Mouse (Mus musculus): ENCODE data around the gene Tnf. TPM values are rescaled to one million over a fixed set of nuclear protein-coding genes. Genes with fewer than 3 reads are reported as not detected.

Gene Tnf
- polyA plus RNA-seq, 1 experiment from 2014 or later: 0.47 TPM

DNA sequence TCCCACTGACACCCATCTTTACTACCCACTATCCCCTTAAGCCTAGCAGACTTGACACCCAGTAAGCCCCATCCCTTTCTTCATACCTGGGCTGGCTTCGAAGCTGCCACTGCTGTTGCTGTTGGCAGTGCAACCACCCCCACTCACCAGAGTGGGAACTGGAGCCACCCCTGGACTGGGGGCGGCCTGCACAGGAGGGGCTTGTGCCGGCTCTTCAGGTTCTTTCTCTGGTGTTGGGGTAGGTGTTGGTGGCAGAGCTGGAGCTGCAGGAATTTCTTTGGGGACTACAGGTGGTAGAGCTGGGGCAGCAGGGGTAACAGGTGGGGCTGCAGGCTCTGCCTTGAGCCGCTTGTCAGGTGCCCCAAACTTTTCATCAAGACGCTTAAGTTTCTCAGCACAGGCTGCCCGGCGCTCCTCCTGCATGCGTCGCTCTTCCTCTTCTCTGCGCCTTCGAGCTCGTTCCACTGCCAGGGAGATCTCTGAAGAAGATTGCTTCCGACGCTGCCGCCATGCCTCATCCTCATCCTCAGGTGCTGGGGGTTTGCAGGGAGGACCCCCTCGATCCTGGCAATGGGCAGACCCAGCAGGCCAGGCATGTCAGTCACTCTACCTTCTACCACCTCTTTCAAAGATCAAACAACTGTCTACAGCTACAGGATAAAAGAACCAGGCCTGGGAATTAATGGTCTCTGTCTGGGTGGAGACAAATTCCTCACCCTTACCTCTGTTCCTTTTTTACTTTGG, 42.8 kb downstream of the Tnf start:
- H3K9ac ChIP-seq (ENCODE audit: low read depth, low read length): no peak overlapping the region; the same call in 1 of the 2 replicates
- H3K36me3 ChIP-seq (ENCODE audit: control insufficient read depth, insufficient read depth, low read length): peaks cover 85% of the 10 kb centered on the region
- ATAC-seq (replicated peaks; ENCODE audit: low FRiP score) (no peak), DNase-seq (ENCODE audit: low spot score) (no peak)
- H3K4me1 ChIP-seq (replicated peaks; ENCODE audit: control insufficient read depth, insufficient read depth, low read length): peaks cover 15% of the 10 kb centered on the region
- H3K9me3 ChIP-seq (ENCODE audit: control insufficient read depth, low read length): no peaks in the 10 kb centered on the region
- no peak overlapping the region for H3K4me3 ChIP-seq (ENCODE audit: low read depth, low read length)
- H3K4me2 ChIP-seq: no peak overlapping the region
- 95% methylated on average over 16 of the region's 16 CpGs for WGBS
- no peaks in the 10 kb centered on the region for H3K27me3 ChIP-seq (replicated peaks; ENCODE audit: control insufficient read depth, insufficient read depth, low read length)
- H3K27ac ChIP-seq (ENCODE audit: low read depth, low read length): no peak overlapping the region

DNA sequence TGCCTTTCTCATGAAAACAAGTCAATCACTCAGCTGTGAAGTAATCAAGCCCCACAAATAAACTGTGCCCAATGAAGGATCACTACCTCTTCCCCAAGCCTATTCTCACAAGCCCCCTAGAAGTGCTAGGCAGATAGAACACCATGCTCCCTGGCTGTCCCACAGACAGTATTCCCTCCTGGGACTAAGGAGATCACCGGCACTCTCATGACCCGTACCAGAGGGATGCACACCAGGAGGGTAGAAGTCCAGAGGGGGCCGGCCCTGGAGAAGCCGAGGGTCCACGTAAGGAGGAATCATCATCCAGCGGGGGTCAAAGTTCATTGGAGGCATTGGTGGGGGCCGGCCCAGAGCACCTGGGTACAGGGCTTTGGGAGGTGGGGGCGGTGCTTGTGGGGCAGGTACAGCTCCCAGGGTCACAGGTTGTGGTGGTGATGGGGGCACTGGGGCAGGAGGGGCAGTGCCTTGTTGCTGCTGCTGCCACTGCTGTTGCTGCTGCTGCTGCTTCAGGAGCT, 44.1 kb downstream of the Tnf start:
- Histone ChIP-seq H3K4me3 (ENCODE audit: low read depth, low read length) (no peak overlapping the region), H3K9me3 (ENCODE audit: control insufficient read depth, low read length) (no peaks in the 10 kb centered on the region), H3K4me2 (no peak overlapping the region), H3K4me1 (replicated peaks; ENCODE audit: control insufficient read depth, insufficient read depth, low read length) (peaks cover 11% of the 10 kb centered on the region), H3K36me3 (ENCODE audit: control insufficient read depth, insufficient read depth, low read length) (peaks cover 96% of the 10 kb centered on the region), H3K9ac (ENCODE audit: low read depth, low read length) (no peak overlapping the region), H3K27me3 (replicated peaks; ENCODE audit: control insufficient read depth, insufficient read depth, low read length) (no peaks in the 10 kb centered on the region), H3K27ac (ENCODE audit: low read depth, low read length) (no peak overlapping the region)
- DNase-seq (ENCODE audit: low spot score): no peak
- no peak for ATAC-seq (replicated peaks; ENCODE audit: low FRiP score)
- 92% methylated on average over 8 of the region's 8 CpGs for WGBS

DNA sequence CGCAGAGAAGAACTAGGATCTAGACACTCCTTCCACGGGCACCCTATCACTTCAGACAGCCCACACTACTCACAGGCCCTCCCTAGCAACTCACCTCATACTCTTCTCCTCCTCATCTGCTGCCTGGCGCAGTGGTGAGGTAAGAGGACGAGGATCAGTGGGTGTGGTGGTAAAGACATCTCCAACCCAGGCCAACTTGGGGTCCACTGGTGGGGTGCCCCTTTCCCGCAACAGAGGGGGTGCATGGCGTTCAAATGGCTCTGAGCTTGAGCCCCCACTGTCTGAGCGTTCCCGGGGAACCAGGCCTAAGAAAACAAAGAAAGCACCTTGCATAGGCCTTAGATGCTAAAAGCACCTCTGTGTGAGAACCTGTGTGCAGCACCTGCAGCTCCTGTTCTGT, 44.6 kb downstream of the Tnf start:
- DNase-seq (ENCODE audit: low spot score) (no peak), ATAC-seq (replicated peaks; ENCODE audit: low FRiP score) (no peak)
- no peak overlapping the region for H3K27ac ChIP-seq (ENCODE audit: low read depth, low read length)
- H3K9me3 ChIP-seq (ENCODE audit: control insufficient read depth, low read length): no peaks in the 10 kb centered on the region
- no peak overlapping the region for H3K4me2 ChIP-seq
- no peak overlapping the region for H3K9ac ChIP-seq (ENCODE audit: low read depth, low read length)
- H3K27me3 ChIP-seq (replicated peaks; ENCODE audit: control insufficient read depth, insufficient read depth, low read length): no peaks in the 10 kb centered on the region
- peaks cover 7% of the 10 kb centered on the region for H3K4me1 ChIP-seq (replicated peaks; ENCODE audit: control insufficient read depth, insufficient read depth, low read length)
- H3K4me3 ChIP-seq (ENCODE audit: low read depth, low read length): no peak overlapping the region
- peaks cover 98% of the 10 kb centered on the region for H3K36me3 ChIP-seq (ENCODE audit: control insufficient read depth, insufficient read depth, low read length)
- WGBS: 93% methylated on average over 8 of the region's 8 CpGs

DNA sequence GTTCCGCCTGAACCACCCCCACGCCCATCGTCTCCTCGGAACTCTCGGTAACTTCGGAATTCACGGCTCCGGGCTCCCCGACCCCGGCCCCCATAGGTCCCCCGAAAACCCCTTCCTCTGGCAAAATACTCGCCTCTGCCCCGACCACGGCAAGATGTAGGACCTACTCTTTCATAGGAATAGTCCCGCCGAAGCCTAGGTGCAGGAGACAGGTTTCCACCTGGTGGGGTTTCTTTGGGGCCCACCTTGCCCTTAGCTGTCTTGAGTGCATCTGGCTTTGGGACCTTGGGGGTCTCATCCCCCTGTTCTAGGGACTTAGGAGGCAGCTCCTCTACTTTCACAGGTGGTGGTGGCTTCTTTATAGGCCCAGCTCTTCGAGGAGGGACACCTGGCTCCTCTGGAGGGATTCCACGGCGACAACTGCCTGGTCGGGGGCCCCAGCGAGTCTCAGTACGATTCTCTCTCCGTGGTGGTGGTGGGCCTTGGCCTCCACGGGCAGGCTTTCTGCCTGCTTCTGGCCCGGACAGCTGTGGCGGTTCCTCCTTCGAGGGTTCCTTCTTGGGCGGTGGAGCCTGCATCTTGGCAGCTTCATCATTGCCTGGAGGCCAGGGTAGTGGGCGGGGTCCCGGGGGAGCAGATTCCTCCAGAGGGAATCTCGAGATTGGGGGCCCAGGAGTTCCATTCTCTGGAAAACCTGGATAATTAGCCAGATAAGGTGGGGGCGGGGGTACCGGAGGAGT, 45.2 kb downstream of the Tnf start:
- Histone ChIP-seq H3K4me1 (replicated peaks; ENCODE audit: control insufficient read depth, insufficient read depth, low read length) (peaks cover under 1% of the 10 kb centered on the region; the same call in 1 of the 2 replicates), H3K4me3 (ENCODE audit: low read depth, low read length) (no peak overlapping the region), H3K9ac (ENCODE audit: low read depth, low read length) (no peak overlapping the region), H3K27ac (ENCODE audit: low read depth, low read length) (no peak overlapping the region), H3K36me3 (ENCODE audit: control insufficient read depth, insufficient read depth, low read length) (peaks cover 96% of the 10 kb centered on the region), H3K9me3 (ENCODE audit: control insufficient read depth, low read length) (no peaks in the 10 kb centered on the region), H3K4me2 (no peak overlapping the region), H3K27me3 (replicated peaks; ENCODE audit: control insufficient read depth, insufficient read depth, low read length) (no peaks in the 10 kb centered on the region)
- no peak for DNase-seq (ENCODE audit: low spot score)
- no peak for ATAC-seq (replicated peaks; ENCODE audit: low FRiP score)
- WGBS: 91% methylated on average over 33 of the region's 33 CpGs

DNA sequence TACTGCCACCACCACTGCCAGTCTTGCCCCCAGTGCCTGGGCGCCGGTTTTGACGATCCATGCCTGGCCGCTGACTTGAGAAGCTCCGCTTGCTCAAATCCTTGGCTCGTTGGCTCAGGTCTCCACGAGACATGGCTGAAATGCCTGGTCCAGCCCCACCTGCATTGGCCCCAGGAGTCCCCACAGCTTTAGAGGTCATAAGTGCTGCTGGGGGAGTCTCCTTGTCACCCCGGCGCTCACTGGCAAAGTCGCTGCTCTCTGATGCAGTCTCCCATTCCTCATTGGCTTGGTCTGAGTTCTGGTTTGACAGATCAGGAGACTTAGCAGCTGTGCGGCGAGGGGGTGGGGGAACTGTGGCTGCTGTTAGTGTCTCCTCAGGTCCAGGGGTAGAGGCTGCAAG, 46.4 kb downstream of the Tnf start:
- no peak for ATAC-seq (replicated peaks; ENCODE audit: low FRiP score)
- peaks cover 94% of the 10 kb centered on the region for H3K36me3 ChIP-seq (ENCODE audit: control insufficient read depth, insufficient read depth, low read length)
- WGBS: 94% methylated on average over 12 of the region's 12 CpGs
- no peak for DNase-seq (ENCODE audit: low spot score)
- H3K9ac ChIP-seq (ENCODE audit: low read depth, low read length): no peak overlapping the region
- no peak overlapping the region for H3K4me2 ChIP-seq
- no peaks in the 10 kb centered on the region; the same call in 1 of the 2 replicates for H3K4me1 ChIP-seq (replicated peaks; ENCODE audit: control insufficient read depth, insufficient read depth, low read length)
- H3K4me3 ChIP-seq (ENCODE audit: low read depth, low read length): no peak overlapping the region
- H3K9me3 ChIP-seq (ENCODE audit: control insufficient read depth, low read length): no peaks in the 10 kb centered on the region
- H3K27ac ChIP-seq (ENCODE audit: low read depth, low read length): no peak overlapping the region
- no peaks in the 10 kb centered on the region for H3K27me3 ChIP-seq (replicated peaks; ENCODE audit: control insufficient read depth, insufficient read depth, low read length)

DNA sequence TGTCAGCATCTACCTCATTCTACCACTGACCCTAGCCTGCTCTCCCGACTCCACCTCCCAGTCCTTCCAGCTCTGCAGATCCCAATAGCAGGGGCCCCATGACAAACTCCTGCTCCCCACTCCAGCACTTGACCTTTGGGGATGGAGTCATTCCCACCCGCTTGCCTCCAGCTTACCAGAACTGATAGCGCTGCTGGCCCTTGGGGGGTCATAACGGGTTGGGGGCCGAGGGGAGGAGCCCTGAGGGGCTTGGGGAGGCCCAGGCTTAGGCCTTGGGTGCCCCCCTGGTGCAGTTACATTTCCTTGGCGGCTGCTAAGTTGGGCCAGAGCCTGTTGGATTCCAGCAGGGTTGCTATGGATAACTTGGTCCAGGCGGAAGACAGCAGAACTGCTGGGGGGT, 47.2 kb downstream of the Tnf start:
- no peak overlapping the region for H3K9ac ChIP-seq (ENCODE audit: low read depth, low read length)
- no peak overlapping the region for H3K4me2 ChIP-seq
- WGBS: 87% methylated on average over 7 of the region's 7 CpGs
- no peaks in the 10 kb centered on the region; the same call in 1 of the 2 replicates for H3K4me1 ChIP-seq (replicated peaks; ENCODE audit: control insufficient read depth, insufficient read depth, low read length)
- H3K27ac ChIP-seq (ENCODE audit: low read depth, low read length): no peak overlapping the region
- ATAC-seq (replicated peaks; ENCODE audit: low FRiP score): no peak
- no peak overlapping the region for H3K4me3 ChIP-seq (ENCODE audit: low read depth, low read length)
- no peaks in the 10 kb centered on the region for H3K9me3 ChIP-seq (ENCODE audit: control insufficient read depth, low read length)
- H3K27me3 ChIP-seq (replicated peaks; ENCODE audit: control insufficient read depth, insufficient read depth, low read length): no peaks in the 10 kb centered on the region
- no peak for DNase-seq (ENCODE audit: low spot score)
- peaks cover 94% of the 10 kb centered on the region for H3K36me3 ChIP-seq (ENCODE audit: control insufficient read depth, insufficient read depth, low read length)

DNA sequence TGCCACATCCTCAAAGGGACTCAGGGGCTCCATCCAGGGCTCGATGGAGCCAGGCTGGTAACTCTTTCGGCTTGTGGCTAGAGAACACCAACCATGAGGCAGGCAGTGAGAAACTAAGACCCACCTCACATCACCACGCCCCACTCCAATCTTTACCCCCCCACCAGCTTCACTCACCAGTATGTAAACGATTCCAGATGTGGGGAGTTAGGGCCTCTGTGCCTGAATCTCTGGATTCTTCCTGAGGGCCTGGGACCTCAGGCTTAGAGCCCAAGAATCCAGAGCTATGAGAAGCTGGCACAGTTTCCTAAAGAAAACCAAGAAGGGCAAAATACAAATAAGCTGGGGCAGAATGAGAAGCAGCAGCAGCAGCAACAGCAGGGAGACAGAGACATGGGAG, 47.9 kb downstream of the Tnf start:
- H3K4me1 ChIP-seq (replicated peaks; ENCODE audit: control insufficient read depth, insufficient read depth, low read length): no peaks in the 10 kb centered on the region; the same call in 1 of the 2 replicates
- no peaks in the 10 kb centered on the region for H3K27me3 ChIP-seq (replicated peaks; ENCODE audit: control insufficient read depth, insufficient read depth, low read length)
- no peak overlapping the region for H3K4me3 ChIP-seq (ENCODE audit: low read depth, low read length)
- H3K27ac ChIP-seq (ENCODE audit: low read depth, low read length): no peak overlapping the region
- 85% methylated on average over 4 of the region's 4 CpGs for WGBS
- H3K9ac ChIP-seq (ENCODE audit: low read depth, low read length): no peak overlapping the region
- no peak overlapping the region for H3K4me2 ChIP-seq
- DNase-seq (ENCODE audit: low spot score) (no peak), ATAC-seq (replicated peaks; ENCODE audit: low FRiP score) (no peak)
- H3K9me3 ChIP-seq (ENCODE audit: control insufficient read depth, low read length): no peaks in the 10 kb centered on the region
- H3K36me3 ChIP-seq (ENCODE audit: control insufficient read depth, insufficient read depth, low read length): peaks cover 93% of the 10 kb centered on the region

DNA sequence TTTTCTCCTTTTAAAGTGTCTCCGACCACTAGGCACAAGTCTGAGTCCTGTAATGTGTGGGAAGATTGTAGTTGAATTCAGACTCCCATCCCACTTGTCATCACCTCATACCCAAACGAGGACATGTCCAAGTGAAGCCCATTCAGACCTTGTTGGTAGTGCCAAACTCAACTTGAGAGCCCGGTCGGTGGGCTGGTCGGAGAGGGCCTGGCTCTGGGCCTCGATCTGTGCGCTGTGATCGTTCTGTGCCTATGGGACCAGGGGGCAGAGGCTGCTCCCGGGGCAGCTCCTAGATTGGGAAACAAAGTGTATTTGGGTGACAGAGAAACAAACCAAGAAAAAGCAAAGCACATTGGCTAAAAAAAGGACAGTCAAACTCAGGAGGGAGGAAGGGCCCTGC, 48.7 kb downstream of the Tnf start:
- Histone ChIP-seq H3K27ac (ENCODE audit: low read depth, low read length) (no peak overlapping the region), H3K36me3 (ENCODE audit: control insufficient read depth, insufficient read depth, low read length) (peaks cover 90% of the 10 kb centered on the region), H3K4me2 (no peak overlapping the region), H3K4me1 (replicated peaks; ENCODE audit: control insufficient read depth, insufficient read depth, low read length) (no peaks in the 10 kb centered on the region; the same call in 1 of the 2 replicates), H3K27me3 (replicated peaks; ENCODE audit: control insufficient read depth, insufficient read depth, low read length) (no peaks in the 10 kb centered on the region), H3K9ac (ENCODE audit: low read depth, low read length) (no peak overlapping the region), H3K4me3 (ENCODE audit: low read depth, low read length) (no peak overlapping the region), H3K9me3 (ENCODE audit: control insufficient read depth, low read length) (no peaks in the 10 kb centered on the region)
- 94% methylated on average over 9 of the region's 9 CpGs for WGBS
- DNase-seq (ENCODE audit: low spot score) (no peak), ATAC-seq (replicated peaks; ENCODE audit: low FRiP score) (no peak)
